Mouse (Mus musculus) cerebellum, adult 2 months (tissue): ENCODE measurements around the gene Abcb7. TPM values are rescaled to one million over a fixed set of nuclear protein-coding genes. Genes with fewer than 3 reads are reported as not detected.

Experiments used
- DNase-seq, 2 experiments: peaks; one replicate each; pipeline ENCODE4 v3.0.0; 2021
- H3K27ac ChIP-seq: fragments of 200-500 bp; 2 replicates; pipeline ENCODE4 v1.5.1; 2012; ENCODE audit warnings: low read length, control low read depth, inconsistent platforms; ENCODE audit not compliant: insufficient read depth
- H3K27me3 ChIP-seq: fragments of 200-500 bp; 2 replicates; pipeline ENCODE4 v1.6.1; 2012; ENCODE audit warnings: inconsistent platforms, mild to moderate bottlenecking, low read length, moderate library complexity; ENCODE audit not compliant: control insufficient read depth, insufficient read depth
- H3K4me1 ChIP-seq: fragments of 200-500 bp; 2 replicates; pipeline ENCODE4 v1.6.1; 2011; ENCODE audit warnings: low read length; ENCODE audit not compliant: control insufficient read depth, insufficient read depth
- H3K4me3 ChIP-seq: fragments of 200-500 bp; replicated peaks from 2 replicates; pipeline ENCODE3; 2011; ENCODE audit warnings: mild to moderate bottlenecking, low read depth, low read length, control low read depth; ENCODE audit not compliant: insufficient read depth
- CTCF ChIP-seq: fragments of 200-500 bp; IDR thresholded peaks from 2 replicates; pipeline ENCODE4 v1.5.1; 2011; ENCODE audit warnings: low read depth, mild to moderate bottlenecking, control low read depth, low read length, moderate library complexity, borderline replicate concordance; ENCODE audit not compliant: insufficient read depth
- POLR2A ChIP-seq: fragments of 200-500 bp; IDR thresholded peaks from 2 replicates; pipeline ENCODE4 v1.6.1; 2011; ENCODE audit warnings: low read length, control low read depth, borderline replicate concordance; ENCODE audit not compliant: insufficient read depth
- WGBS: fragments of 180-500 bp; shearing (Covaris S2); methylation state at CpG from one replicate; pipeline ENCODE4 v1.1.7; 2018; 5-methylcytosine and 5-hydroxymethylcytosine counted together
- polyA plus RNA-seq: library from polyadenylated mRNA; depleted of rRNA; stranded (reverse); fragments of >200 nt; gene quantifications from 2 replicates; pipeline ENCODE4 v1.2.3, GENCODE M21; 2012; rRNA removed

The Abcb7 gene
- polyA plus RNA-seq, 1 experiment = 15.5 TPM

DNA sequence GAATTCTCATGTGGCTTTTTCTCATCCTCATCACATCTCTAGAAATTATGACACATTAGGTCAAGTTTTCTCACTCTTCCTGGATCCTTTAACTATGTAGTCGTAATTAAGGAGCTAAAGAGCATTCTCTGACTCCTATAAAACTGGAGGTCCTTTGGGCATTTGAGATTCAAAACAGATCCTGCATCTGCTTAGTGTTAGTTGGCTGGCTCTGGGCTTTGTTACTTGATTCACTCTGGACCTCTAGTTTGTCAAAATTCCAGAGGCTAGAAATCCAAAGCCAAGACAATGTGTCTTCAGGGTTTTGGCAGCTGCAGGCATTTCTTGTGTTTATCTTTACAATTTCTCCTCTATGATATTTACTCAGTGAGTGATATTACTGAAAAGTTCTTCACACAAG is 157.1 kb downstream of the Abcb7 start:
- WGBS = 45% methylated on average over 1 of the region's 1 CpGs
- Histone ChIP-seq H3K4me1 (no peaks in the 10 kb centered on the region), H3K4me3 (no peak overlapping the region), H3K27me3 (no peaks in the 10 kb centered on the region), H3K27ac (no peak overlapping the region)
- TF ChIP-seq POLR2A (no peak), CTCF (no peak)
- no peak for DNase-seq

Other genes starting within 250 kb of the Abcb7 start
- 2.0 and 2.1 TPM in 2 replicates for gene Nexmif, start 212.7 kb downstream of the Abcb7 start, polyA plus RNA-seq
- 4.1 and 4.4 TPM in 2 replicates for gene Uprt, start 69.0 kb upstream of the Abcb7 start, polyA plus RNA-seq